Mouse (Mus musculus): Measurements from ENCODE around the gene Rnf150.

Gene Rnf150

DNA sequence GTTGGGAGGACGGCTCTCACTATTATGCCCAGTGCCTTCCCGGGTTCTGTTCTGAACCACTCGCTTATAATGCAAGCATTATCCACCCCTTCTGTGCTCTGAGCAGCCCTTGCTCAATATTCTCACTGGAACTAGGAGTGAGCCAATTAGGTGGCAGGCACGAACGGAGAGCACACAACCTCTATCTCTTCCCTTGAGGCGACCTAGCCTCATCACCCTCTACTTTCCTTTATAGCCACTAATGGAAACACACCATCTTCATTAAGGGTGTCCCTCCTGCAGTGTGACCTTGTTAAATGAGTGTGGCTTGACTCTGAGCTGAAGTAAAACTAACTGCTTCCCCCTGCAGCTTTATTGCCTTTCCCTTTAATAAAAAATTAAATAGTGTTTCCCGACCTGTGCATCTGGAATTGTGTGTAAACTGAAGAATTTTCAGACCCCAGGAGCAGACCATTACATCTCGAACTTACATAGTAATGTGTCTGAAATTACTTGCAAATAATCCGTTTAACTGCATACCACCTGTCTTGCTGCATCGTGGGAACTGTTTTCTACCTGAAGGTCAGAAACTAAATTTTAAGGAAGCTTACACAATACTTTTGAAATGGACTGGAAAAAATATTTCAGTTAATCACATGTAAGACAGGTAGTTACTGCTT, 26.0 kb downstream of the Rnf150 start:
- DNase-seq, result no peak

DNA sequence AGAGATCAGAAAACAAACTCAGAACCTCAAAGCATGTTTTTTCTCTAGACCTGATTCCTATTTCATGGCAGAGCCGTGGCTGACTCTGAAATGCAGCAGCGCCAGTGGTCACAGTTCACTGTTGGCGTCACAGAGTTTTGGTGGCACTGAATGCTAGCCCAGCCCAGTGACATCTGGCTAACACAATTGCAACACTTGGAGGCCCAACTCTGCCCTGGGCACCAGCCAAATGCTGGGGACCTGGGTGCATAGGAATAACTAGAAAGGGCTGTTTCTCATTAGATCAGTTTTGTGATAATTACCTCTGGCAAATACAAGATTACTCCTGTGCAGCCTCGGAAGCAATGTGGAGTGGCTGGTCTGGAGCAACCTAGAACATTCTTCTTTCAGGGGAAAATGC, 31.9 kb downstream of the Rnf150 start:
- DNase-seq, result peak; percentile 12

- no peak for DNase-seq
These were observed 33.6 kb downstream of the Rnf150 start for GRCm38 (mm10) chr8:82896796-82897195.

DNA sequence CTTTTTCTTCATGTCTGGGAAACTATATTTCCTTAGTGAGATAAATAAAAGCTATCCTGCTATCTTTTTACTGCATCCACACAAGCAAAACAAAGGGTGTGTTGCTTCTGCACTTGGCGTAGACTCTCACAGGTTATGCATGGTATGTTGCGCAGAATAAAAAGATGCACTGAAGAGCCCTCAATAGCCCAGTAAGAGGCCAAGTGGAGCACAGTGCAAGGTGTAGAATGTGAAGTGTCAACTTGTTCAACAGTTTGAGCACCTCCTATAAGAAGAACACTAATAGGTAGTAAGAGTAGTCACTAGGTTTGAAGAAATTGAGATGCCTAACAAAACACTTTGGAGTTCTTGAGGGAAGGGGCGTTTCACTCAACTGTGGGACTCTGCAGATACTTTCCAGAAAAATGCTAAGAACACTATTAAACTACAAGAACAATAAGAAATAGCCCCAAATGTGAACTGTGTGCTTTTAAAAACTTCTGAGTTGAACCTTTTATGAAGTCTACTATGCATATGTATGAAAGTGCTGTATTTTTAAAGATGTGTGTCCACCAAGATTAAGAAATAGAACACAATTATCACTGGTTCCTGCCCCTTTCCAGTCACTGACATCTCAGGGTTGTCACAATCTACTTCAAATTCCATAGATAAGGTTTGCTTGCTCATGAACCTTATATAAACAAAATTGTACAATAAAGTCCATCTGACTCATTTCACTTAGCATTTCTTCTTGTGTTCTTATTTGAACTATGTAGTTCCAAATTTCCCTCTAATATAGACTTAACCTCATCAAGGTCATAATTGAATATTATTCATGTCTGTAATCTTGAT, 34.7 kb downstream of the Rnf150 start:
- DNase-seq, result no peak

- DNase-seq, result peak; percentile 7
These were observed 35.3 kb downstream of the Rnf150 start for GRCm38 (mm10) chr8:82898459-82898841.

DNA sequence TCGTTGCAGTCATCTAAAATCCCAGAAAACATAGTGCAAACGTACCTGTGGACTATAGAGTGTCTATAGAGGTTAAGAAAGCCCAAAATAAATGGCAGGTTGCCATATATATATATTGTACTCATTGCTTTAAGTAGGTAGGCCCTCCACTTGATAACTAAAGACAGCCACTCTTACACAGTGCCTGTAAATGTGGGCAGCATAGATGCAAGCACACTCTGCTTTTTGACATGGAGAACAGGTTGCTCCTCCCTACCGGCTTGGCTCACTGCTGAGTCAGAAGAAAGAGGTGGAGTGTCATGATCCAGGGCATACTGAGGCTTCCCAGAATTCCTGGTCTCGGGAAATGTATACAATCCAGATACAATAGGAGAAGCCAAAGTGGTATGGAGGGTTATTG, 37.8 kb downstream of the Rnf150 start:
- no peak for DNase-seq

- DNase-seq, result no peak
These were observed 38.5 kb downstream of the Rnf150 start for GRCm38 (mm10) chr8:82901549-82902138.

DNA sequence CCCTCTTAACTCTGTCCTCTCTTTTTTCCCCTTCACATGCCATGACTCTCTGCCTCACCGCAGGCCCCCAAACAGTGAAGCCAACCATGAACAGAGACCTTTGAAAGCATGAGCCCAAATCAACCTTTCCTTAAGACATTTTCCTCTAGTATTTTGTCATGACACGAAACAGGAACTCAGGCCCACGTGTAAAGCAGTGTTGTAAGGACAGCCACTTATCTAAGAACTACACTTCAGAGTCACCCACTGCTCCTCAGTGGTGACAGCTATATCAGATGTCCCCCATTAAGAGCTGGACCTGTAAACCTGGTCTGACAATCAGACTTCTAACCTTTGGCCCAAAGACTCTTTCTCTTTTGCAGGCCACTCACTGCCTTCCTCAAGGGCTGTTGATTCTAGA, 40.3 kb downstream of the Rnf150 start:
- DNase-seq, result no peak

DNA sequence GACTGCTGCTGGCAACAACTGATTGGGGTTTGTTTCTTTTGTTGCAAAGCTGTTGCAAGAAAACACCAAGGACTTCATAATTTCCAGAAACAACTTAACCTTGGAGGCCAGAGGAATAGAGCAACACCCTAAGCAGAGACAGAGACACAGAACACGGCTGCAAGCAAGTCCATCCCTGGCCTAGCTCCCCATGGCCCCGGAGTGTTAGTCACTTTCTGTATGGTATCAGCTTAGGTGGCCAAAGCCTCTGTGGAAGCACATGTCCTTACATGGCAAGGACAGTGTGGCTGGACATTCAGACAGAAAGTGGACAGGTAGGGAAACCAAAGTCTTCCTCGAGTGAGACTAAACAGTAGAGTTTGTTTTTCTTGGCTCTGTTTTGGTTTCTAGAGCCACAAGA, 44.1 kb downstream of the Rnf150 start:
- DNase-seq, result no peak

DNA sequence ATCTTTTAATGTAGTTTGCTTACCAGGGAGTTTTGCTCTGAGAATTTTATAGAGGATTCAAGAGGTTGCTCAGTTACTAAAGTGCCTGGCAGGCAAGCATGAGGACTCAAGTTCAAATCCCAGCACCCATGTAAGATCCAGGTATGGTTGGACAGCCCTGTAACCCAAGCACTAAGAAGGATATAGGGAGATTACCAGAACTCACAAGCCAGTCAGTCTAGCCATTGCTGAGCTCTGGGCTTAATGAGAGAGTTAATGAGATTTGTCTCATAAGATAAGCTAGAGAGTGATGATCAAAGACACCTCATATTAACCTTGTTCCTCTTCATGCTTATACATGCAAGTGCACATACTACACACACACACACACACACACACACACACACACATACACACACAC, 48.3 kb downstream of the Rnf150 start:
- DNase-seq, result no peak

- no peak for DNase-seq
These were observed 49.1 kb downstream of the Rnf150 start for GRCm38 (mm10) chr8:82912282-82912681.

- DNase-seq, result no peak
These were observed 51.4 kb downstream of the Rnf150 start for GRCm38 (mm10) chr8:82914543-82914942.

- DNase-seq, result no peak
These were observed 53.8 kb downstream of the Rnf150 start for GRCm38 (mm10) chr8:82916851-82917539.

- DNase-seq, result no peak
These were observed 54.6 kb downstream of the Rnf150 start for GRCm38 (mm10) chr8:82917540-82918316.

DNA sequence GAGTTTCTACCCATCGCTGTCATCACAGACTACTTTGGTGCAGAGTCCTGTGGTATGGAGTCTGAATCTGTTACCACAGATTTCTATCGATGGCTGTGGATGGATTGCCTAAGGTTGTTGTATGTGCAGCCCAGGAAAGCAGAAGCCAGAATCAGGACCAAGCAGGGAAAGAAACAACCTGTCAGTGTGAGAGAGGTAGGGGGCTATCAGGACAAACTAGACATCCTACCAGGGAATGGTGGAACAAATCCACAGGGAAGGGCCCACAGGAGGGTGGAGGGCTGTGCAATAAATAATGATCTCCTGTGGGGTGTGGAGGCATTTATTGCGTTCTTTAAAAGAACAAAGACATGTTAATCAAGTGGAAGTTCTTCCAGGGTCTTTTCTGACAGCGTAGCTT, 56.5 kb downstream of the Rnf150 start:
- no peak for DNase-seq

- DNase-seq, result no peak
These were observed 57.0 kb downstream of the Rnf150 start for GRCm38 (mm10) chr8:82920124-82920523.

- no peak for DNase-seq
These were observed 62.1 kb downstream of the Rnf150 start for GRCm38 (mm10) chr8:82925286-82925685.

- no peak for DNase-seq
These were observed 63.4 kb downstream of the Rnf150 start for GRCm38 (mm10) chr8:82926518-82926917.

- DNase-seq, result no peak
These were observed 68.4 kb downstream of the Rnf150 start for GRCm38 (mm10) chr8:82931554-82931953.

- no peak for DNase-seq
These were observed 73.0 kb downstream of the Rnf150 start for GRCm38 (mm10) chr8:82936162-82936561.

GRCm38 (mm10) chr8:82936866-82937265, 73.7 kb downstream of the Rnf150 start:
- DNase-seq, result no peak

DNA sequence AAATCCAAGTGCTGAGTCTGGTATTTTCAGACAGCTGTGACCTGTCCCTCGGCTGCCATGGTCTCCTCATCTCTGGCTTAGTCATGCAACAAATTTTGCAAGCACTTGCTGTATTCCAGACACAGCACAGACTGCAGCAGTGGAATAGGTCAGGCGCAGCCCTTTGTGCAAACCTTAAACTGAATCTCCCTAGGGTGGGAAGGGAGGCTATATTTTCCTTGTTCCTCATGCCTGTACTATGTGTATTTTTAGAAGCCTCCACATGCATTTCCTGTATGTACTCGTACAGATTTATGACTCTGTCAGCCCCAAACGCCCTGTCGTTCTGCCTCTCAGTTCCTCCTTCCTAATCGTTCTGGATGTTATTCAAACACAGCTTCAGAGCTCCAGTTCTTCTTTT, 76.8 kb downstream of the Rnf150 start:
- peak; percentile 66 for DNase-seq

Measured in lung, postnatal 10 days (tissue).